Mouse (Mus musculus): Measurements from ENCODE around the gene Hcn1.

DNA sequence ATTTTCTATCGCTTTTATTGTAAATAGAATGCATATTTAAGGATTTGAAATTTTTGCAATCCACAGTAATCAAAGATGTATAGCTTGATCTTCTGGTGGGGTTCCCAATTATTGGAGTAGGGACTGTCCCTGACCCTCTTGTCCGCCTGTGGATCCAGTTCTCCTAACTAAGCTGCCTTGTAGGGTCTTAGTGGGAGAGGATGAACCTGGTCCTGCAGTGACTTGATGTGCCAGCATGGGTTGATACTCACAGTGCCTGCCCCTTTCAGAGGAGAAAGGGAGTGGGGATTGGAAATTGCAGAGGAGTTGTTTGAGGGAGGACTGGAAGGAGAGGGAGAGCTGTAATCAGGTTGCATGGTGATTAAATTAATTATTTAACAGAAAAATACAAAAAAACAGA, 398.4 kb downstream of the Hcn1 start:
- no peak for TF ChIP-seq POLR2A (IDR thresholded peaks at IDR 0.05; ENCODE audit: borderline replicate concordance, insufficient read depth, low read length)
- TF ChIP-seq CTCF (IDR thresholded peaks at IDR 0.05; ENCODE audit: borderline replicate concordance, insufficient read depth, low read depth, low read length), result no peak
